Mouse (Mus musculus) adrenal gland, adult (tissue): ENCODE measurements around the gene Pla2g2f.

Experiments
- DNase-seq, 2 experiments: peaks; one replicate each; pipeline ENCODE4 v3.0.0; 2022 to 2023; ENCODE audit warnings: low spot score in 1 of 2; ENCODE audit not compliant: inconsistent age in 2 of 2

The Pla2g2f gene

GRCm38 (mm10) chr4:138719264-138719596 is 38.2 kb downstream of the Pla2g2f start:
- DNase-seq = no peak

- no peak for DNase-seq
Observed at GRCm38 (mm10) chr4:138718586-138719263, 38.7 kb downstream of the Pla2g2f start.

- no peak for DNase-seq
Observed at GRCm38 (mm10) chr4:138716697-138717096, 40.7 kb downstream of the Pla2g2f start.

GRCm38 (mm10) chr4:138714186-138714585 is 43.2 kb downstream of the Pla2g2f start:
- no peak for DNase-seq

- no peak for DNase-seq
Observed at GRCm38 (mm10) chr4:138712621-138713020, 44.8 kb downstream of the Pla2g2f start.

- no peak for DNase-seq
Observed at GRCm38 (mm10) chr4:138712096-138712495, 45.3 kb downstream of the Pla2g2f start.

GRCm38 (mm10) chr4:138711051-138711820 is 46.2 kb downstream of the Pla2g2f start:
- peak in 1 of 2 experiments; percentile 16 for DNase-seq

- no peak for DNase-seq
Observed at GRCm38 (mm10) chr4:138710633-138711032, 46.8 kb downstream of the Pla2g2f start.

GRCm38 (mm10) chr4:138709944-138710343 is 47.5 kb downstream of the Pla2g2f start:
- no peak for DNase-seq

GRCm38 (mm10) chr4:138709246-138709645 is 48.2 kb downstream of the Pla2g2f start:
- DNase-seq = no peak

GRCm38 (mm10) chr4:138708636-138709035 is 48.8 kb downstream of the Pla2g2f start:
- peak; percentile 66 to 86 for DNase-seq

- DNase-seq = no peak
Observed at GRCm38 (mm10) chr4:138706620-138707019, 50.8 kb downstream of the Pla2g2f start.

- DNase-seq = no peak
Observed at GRCm38 (mm10) chr4:138704169-138704568, 53.3 kb downstream of the Pla2g2f start.

GRCm38 (mm10) chr4:138703591-138703990 is 53.8 kb downstream of the Pla2g2f start:
- no peak for DNase-seq

GRCm38 (mm10) chr4:138702528-138702927 is 54.9 kb downstream of the Pla2g2f start:
- no peak for DNase-seq

GRCm38 (mm10) chr4:138702031-138702430 is 55.4 kb downstream of the Pla2g2f start:
- DNase-seq = peak in 1 of 2 experiments; percentile 46

GRCm38 (mm10) chr4:138701111-138701510 is 56.3 kb downstream of the Pla2g2f start:
- no peak for DNase-seq
